Mouse (Mus musculus): ENCODE results near the gene Mrpl58. TPM values are rescaled to one million over a fixed set of nuclear protein-coding genes. Genes with fewer than 3 reads are reported as not detected.
A peak's percentile ranks its signal among the peaks of the same experiment; 100 is the strongest.
"Not testable (repeated sequence)": the region's sequence is repeated elsewhere in the genome, so short reads cannot be mapped to it uniquely, and the experiment has no call there.

Mrpl58 gene
- polyA plus RNA-seq, 1 experiment from 2014 or later: 242 TPM

- WGBS: 57% methylated on average over 7 of the region's 7 CpGs
- H3K9me3 ChIP-seq (ENCODE audit: low read depth, low read length): no peaks in the 10 kb centered on the region
- no peak overlapping the region for H3K4me2 ChIP-seq
- H3K4me3 ChIP-seq (ENCODE audit: low read depth, low read length): no peak overlapping the region
- no peaks in the 10 kb centered on the region for H3K27me3 ChIP-seq (ENCODE audit: insufficient read depth, low read length)
- no peak for TF ChIP-seq CTCF (IDR thresholded peaks at IDR 0.05; ENCODE audit: low read depth)
- H3K27ac ChIP-seq (ENCODE audit: low read depth): no peak overlapping the region
- no peak overlapping the region for H3K9ac ChIP-seq
- H3K36me3 ChIP-seq (ENCODE audit: insufficient read depth): no peaks in the 10 kb centered on the region
- H3K4me1 ChIP-seq (ENCODE audit: insufficient read depth): no peaks in the 10 kb centered on the region
- ATAC-seq (ENCODE audit: insufficient read depth): no peak
- DNase-seq: no peak
Measured at GRCm38 (mm10) chr11:115448998-115449397, 45.4 kb downstream of the Mrpl58 start.

GRCm38 (mm10) chr11:115450176-115450575 lies 46.6 kb downstream of the Mrpl58 start:
- Histone ChIP-seq H3K4me2 (no peak overlapping the region), H3K4me3 (ENCODE audit: low read depth, low read length) (no peak overlapping the region), H3K9me3 (ENCODE audit: low read depth, low read length) (no peaks in the 10 kb centered on the region), H3K9ac (no peak overlapping the region), H3K36me3 (ENCODE audit: insufficient read depth) (no peaks in the 10 kb centered on the region), H3K4me1 (ENCODE audit: insufficient read depth) (no peaks in the 10 kb centered on the region), H3K27ac (ENCODE audit: low read depth) (no peak overlapping the region), H3K27me3 (ENCODE audit: insufficient read depth, low read length) (no peaks in the 10 kb centered on the region)
- TF ChIP-seq CTCF (IDR thresholded peaks at IDR 0.05; ENCODE audit: low read depth): no peak
- ATAC-seq (ENCODE audit: insufficient read depth): no peak
- 76% methylated on average over 7 of the region's 7 CpGs for WGBS
- DNase-seq: no peak

DNA sequence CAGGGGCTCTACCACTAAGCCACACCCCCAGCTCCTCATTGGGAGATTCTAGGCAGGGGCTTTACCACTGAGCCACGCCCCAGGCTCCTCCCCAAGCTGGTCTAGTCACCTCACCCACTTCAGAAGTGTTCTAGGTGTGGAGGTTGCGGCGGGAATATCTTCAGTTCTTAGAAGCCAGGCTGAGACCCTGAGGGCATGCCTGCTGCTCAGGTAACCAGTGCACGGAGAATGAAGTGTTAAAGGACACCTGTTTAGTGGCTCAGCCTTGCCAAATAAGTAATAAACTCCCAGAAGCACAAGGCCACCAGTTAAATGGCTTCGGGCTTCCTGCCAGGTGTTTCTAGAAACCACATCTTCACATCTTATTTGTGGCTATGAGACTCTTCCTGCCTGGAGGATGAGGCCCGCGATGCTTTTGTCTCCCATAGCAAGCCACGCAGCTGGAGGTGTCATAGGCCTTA lies 48.3 kb downstream of the Mrpl58 start:
- DNase-seq: no peak
- Histone ChIP-seq H3K36me3 (ENCODE audit: insufficient read depth) (no peaks in the 10 kb centered on the region), H3K9ac (no peak overlapping the region), H3K27me3 (ENCODE audit: insufficient read depth, low read length) (no peaks in the 10 kb centered on the region), H3K27ac (ENCODE audit: low read depth) (no peak overlapping the region), H3K9me3 (ENCODE audit: low read depth, low read length) (no peaks in the 10 kb centered on the region), H3K4me3 (ENCODE audit: low read depth, low read length) (no peak overlapping the region), H3K4me1 (ENCODE audit: insufficient read depth) (no peaks in the 10 kb centered on the region), H3K4me2 (no peak overlapping the region)
- WGBS: 79% methylated on average over 8 of the region's 8 CpGs
- ATAC-seq (ENCODE audit: insufficient read depth): no peak
- no peak for TF ChIP-seq CTCF (IDR thresholded peaks at IDR 0.05; ENCODE audit: low read depth)

GRCm38 (mm10) chr11:115452281-115452860 lies 48.8 kb downstream of the Mrpl58 start:
- no peak overlapping the region for H3K27ac ChIP-seq (ENCODE audit: low read depth)
- H3K4me2 ChIP-seq: no peak overlapping the region
- no peak for DNase-seq
- no peaks in the 10 kb centered on the region for H3K36me3 ChIP-seq (ENCODE audit: insufficient read depth)
- H3K27me3 ChIP-seq (ENCODE audit: insufficient read depth, low read length): no peaks in the 10 kb centered on the region
- ATAC-seq (ENCODE audit: insufficient read depth): no peak
- WGBS: 79% methylated on average over 7 of the region's 7 CpGs
- H3K9me3 ChIP-seq (ENCODE audit: low read depth, low read length): no peaks in the 10 kb centered on the region
- TF ChIP-seq CTCF (IDR thresholded peaks at IDR 0.05; ENCODE audit: low read depth): no peak
- H3K4me1 ChIP-seq (ENCODE audit: insufficient read depth): no peaks in the 10 kb centered on the region
- H3K4me3 ChIP-seq (ENCODE audit: low read depth, low read length): no peak overlapping the region
- no peak overlapping the region for H3K9ac ChIP-seq

DNA sequence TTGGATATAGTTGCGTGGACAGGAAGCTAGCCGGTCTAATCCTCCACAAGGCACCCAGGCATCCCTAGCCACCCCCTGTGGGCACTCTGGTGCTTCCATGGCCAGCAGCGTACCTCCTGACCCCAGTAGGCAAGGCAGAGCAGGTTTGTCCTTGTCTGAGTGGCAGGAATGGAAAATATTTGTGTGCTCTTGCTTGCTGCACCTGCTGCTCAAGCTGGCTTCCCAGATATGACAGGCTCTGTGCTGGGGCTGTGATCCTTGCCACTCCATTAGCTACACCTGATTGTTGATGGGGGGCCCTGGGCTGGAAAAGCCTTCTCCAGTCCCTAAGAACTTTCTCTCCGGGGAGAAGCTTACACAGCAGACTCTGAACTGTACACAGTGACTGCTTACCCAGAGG lies 49.8 kb downstream of the Mrpl58 start:
- Histone ChIP-seq H3K27ac (ENCODE audit: low read depth) (no peak overlapping the region), H3K9me3 (ENCODE audit: low read depth, low read length) (no peaks in the 10 kb centered on the region), H3K4me2 (no peak overlapping the region), H3K27me3 (ENCODE audit: insufficient read depth, low read length) (no peaks in the 10 kb centered on the region), H3K9ac (no peak overlapping the region), H3K4me3 (ENCODE audit: low read depth, low read length) (no peak overlapping the region), H3K4me1 (ENCODE audit: insufficient read depth) (no peaks in the 10 kb centered on the region), H3K36me3 (ENCODE audit: insufficient read depth) (no peaks in the 10 kb centered on the region)
- no peak for TF ChIP-seq CTCF (IDR thresholded peaks at IDR 0.05; ENCODE audit: low read depth)
- no peak for DNase-seq
- WGBS: 52% methylated on average over 4 of the region's 4 CpGs
- ATAC-seq (ENCODE audit: insufficient read depth): no peak

- not testable (repeated sequence) for H3K4me1 ChIP-seq (ENCODE audit: insufficient read depth); H3K27me3 ChIP-seq (ENCODE audit: insufficient read depth, low read length); DNase-seq; H3K4me3 ChIP-seq (ENCODE audit: low read depth, low read length); ATAC-seq (ENCODE audit: insufficient read depth); H3K9ac ChIP-seq; H3K9me3 ChIP-seq (ENCODE audit: low read depth, low read length); H3K27ac ChIP-seq (ENCODE audit: low read depth); H3K36me3 ChIP-seq (ENCODE audit: insufficient read depth); H3K4me2 ChIP-seq
- WGBS: 83% methylated on average over 6 of the region's 6 CpGs
- peak; percentile 9; the same call in 1 of the 2 replicates for TF ChIP-seq CTCF (IDR thresholded peaks at IDR 0.05; ENCODE audit: low read depth)
Measured at GRCm38 (mm10) chr11:115454822-115455221, 51.3 kb downstream of the Mrpl58 start.

GRCm38 (mm10) chr11:115455619-115456018 lies 52.1 kb downstream of the Mrpl58 start:
- H3K4me2 ChIP-seq: no peak overlapping the region
- no peaks in the 10 kb centered on the region for H3K4me1 ChIP-seq (ENCODE audit: insufficient read depth)
- DNase-seq (no peak), ATAC-seq (ENCODE audit: insufficient read depth) (no peak)
- peak; percentile 23; the same call in 1 of the 2 replicates for TF ChIP-seq CTCF (IDR thresholded peaks at IDR 0.05; ENCODE audit: low read depth)
- no peak overlapping the region for H3K4me3 ChIP-seq (ENCODE audit: low read depth, low read length)
- no peaks in the 10 kb centered on the region for H3K27me3 ChIP-seq (ENCODE audit: insufficient read depth, low read length)
- H3K36me3 ChIP-seq (ENCODE audit: insufficient read depth): no peaks in the 10 kb centered on the region
- 87% methylated on average over 15 of the region's 15 CpGs for WGBS
- H3K27ac ChIP-seq (ENCODE audit: low read depth): no peak overlapping the region
- H3K9me3 ChIP-seq (ENCODE audit: low read depth, low read length): no peaks in the 10 kb centered on the region
- H3K9ac ChIP-seq: no peak overlapping the region

Data from lung, embryonic 14.5 days (tissue).